Mouse (Mus musculus) hindbrain, embryonic 16.5 days (tissue): ENCODE data around the gene Col24a1. TPM values are rescaled to one million over a fixed set of nuclear protein-coding genes. Genes with fewer than 3 reads are reported as not detected.
A peak's percentile ranks its signal among the peaks of the same experiment; 100 is the strongest.

Source experiments
- ATAC-seq: fragments of 200-750 bp; cut with Nextera tagmentation; 2 replicates; pipeline ENCODE4 v1.8.0; 2017; ENCODE audit warnings: moderate TSS enrichment, moderate library complexity
- H3K27ac ChIP-seq: fragments of 300-500 bp; sonication (generic); 2 replicates; pipeline ENCODE4 v1.5.1; 2014; ENCODE audit warnings: low read depth, mild to moderate bottlenecking, control low read depth, low read length, moderate library complexity
- H3K27me3 ChIP-seq: fragments of 300-500 bp; sonication (generic); replicated peaks from 2 replicates; pipeline ENCODE4 v1.6.1; 2014; ENCODE audit warnings: low read length; ENCODE audit not compliant: control insufficient read depth, insufficient read depth
- H3K36me3 ChIP-seq: fragments of 300-500 bp; sonication (generic); 2 replicates; pipeline ENCODE4 v1.6.1; 2014; ENCODE audit warnings: mild to moderate bottlenecking, low read length, moderate library complexity, mixed read lengths; ENCODE audit not compliant: control insufficient read depth, insufficient read depth
- H3K4me1 ChIP-seq: fragments of 300-500 bp; sonication (generic); 2 replicates; pipeline ENCODE4 v1.6.1; 2014; ENCODE audit warnings: low read depth, low read length; ENCODE audit not compliant: control insufficient read depth, insufficient read depth
- H3K4me2 ChIP-seq: fragments of 300-500 bp; sonication (generic); 2 replicates; pipeline ENCODE4 v1.6.1; 2014; ENCODE audit warnings: mild to moderate bottlenecking, low read length, control low read depth, moderate library complexity
- H3K4me3 ChIP-seq: fragments of 300-500 bp; sonication (generic); 2 replicates; pipeline ENCODE4 v1.5.1; 2014; ENCODE audit warnings: mild to moderate bottlenecking, low read length, control low read depth, moderate library complexity
- H3K9ac ChIP-seq: fragments of 300-500 bp; sonication (generic); 2 replicates; pipeline ENCODE4 v1.6.1; 2014; ENCODE audit warnings: low read depth, mild to moderate bottlenecking, control low read depth, low read length, moderate library complexity
- H3K9me3 ChIP-seq: fragments of 300-500 bp; sonication (generic); 2 replicates; pipeline ENCODE4 v1.6.1; 2014; ENCODE audit warnings: mild to moderate bottlenecking, low read length, moderate library complexity; ENCODE audit not compliant: control insufficient read depth
- WGBS: fragments of 180-500 bp; shearing (Covaris S2); extraction: QIAGEN DNeasy Blood & Tissue Kit; methylation state at CpG from one replicate; pipeline ENCODE4 v1.1.7; 2014; 5-methylcytosine and 5-hydroxymethylcytosine counted together
- polyA plus RNA-seq: library from polyadenylated mRNA; unstranded; fragments of >200 nt; fragmentation: Nextera tagmentation; extraction: Ambion mirVana; gene quantifications from 2 replicates; pipeline ENCODE4 v1.2.1, GENCODE M21; 2015

The Col24a1 gene
- polyA plus RNA-seq, 1 experiment from 2014 or later, result 1.1 TPM

DNA sequence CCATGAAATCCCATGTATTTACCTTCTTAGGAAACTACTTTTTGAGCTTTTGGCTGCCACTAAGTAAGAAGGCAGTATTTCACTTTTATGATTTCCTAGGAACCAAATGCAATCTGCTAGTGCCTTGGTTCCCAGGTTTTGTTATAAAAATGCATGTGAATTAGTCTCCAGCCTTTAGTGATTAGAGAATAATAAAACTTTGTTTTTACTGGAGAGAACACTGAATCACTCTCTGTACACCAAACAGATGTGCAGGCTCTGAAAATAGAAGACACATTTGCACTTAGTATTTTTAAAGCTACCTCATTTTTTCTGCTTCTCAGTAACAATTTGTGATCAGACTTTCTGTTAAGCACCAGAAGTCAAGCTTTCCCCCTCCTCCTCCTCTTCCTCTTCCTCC is 94.2 kb downstream of the Col24a1 start:
- no peaks in the 10 kb centered on the region for H3K9me3 ChIP-seq
- ATAC-seq, result no peak
- H3K4me3 ChIP-seq, result no peak overlapping the region
- H3K27ac ChIP-seq, result no peak overlapping the region
- no peaks in the 10 kb centered on the region for H3K27me3 ChIP-seq
- no peak overlapping the region for H3K9ac ChIP-seq
- no peak overlapping the region for H3K4me2 ChIP-seq
- H3K36me3 ChIP-seq, result no peaks in the 10 kb centered on the region
- no peaks in the 10 kb centered on the region for H3K4me1 ChIP-seq

DNA sequence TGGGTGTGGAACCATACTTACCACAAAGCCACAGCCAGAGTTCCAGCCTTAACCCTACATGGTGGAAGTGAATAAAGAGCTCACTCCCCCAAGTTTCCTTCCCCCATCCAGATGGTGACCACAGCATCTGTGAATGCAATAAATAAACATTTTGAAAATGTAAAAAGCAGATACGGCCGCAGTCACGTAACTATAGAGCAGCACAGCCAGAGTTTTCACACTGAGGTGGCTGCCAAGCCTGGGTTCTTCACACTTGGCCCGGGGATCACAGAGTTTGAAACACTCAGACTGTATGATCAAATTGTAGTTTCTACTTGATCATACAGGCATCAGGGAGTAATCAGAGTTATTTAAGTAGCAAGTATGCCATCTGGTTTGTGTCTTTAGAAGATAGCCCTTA is 98.4 kb downstream of the Col24a1 start:
- H3K9me3 ChIP-seq, result no peaks in the 10 kb centered on the region
- H3K4me2 ChIP-seq, result no peak overlapping the region
- no peak overlapping the region for H3K4me3 ChIP-seq
- H3K27me3 ChIP-seq, result no peaks in the 10 kb centered on the region
- 96% methylated on average over 4 of the region's 4 CpGs for WGBS
- no peaks in the 10 kb centered on the region for H3K36me3 ChIP-seq
- no peak for ATAC-seq
- H3K27ac ChIP-seq, result no peak overlapping the region
- H3K9ac ChIP-seq, result no peak overlapping the region
- no peaks in the 10 kb centered on the region for H3K4me1 ChIP-seq

DNA sequence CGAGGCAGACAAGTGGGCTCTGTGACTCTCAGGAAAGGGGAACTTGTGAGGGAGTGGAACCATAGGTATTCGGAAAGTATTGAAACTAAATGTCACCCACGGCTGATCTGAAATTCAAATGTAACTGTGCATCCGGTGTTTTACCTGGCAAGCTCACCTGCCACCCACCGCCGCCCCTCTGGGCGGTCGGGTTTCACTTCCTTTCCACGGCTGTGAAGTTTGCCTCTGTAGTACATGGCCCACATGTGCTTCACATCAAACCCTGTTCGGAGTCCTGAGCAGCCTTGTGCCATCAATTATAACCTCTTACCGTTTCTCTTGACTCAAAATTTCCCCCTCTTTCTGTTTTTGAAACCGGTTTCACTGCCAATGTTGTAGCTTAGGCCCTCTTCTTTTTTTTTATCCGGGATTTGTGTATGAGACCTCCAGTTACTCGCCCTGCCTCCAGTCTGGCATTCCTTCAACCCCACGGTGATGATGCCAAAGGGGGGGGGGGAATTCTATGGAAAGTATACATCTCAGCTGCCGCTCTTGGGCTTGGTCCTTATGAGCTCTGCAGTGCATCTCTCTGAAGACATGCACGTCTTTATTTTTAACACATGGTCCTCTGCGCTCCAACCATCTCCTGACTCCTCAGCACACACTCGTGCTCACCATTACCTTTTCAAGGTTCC is 99.9 kb downstream of the Col24a1 start:
- whole genome bisulfite sequencing, result 84% methylated on average over 19 of the region's 19 CpGs
- no peak overlapping the region for H3K27ac ChIP-seq

DNA sequence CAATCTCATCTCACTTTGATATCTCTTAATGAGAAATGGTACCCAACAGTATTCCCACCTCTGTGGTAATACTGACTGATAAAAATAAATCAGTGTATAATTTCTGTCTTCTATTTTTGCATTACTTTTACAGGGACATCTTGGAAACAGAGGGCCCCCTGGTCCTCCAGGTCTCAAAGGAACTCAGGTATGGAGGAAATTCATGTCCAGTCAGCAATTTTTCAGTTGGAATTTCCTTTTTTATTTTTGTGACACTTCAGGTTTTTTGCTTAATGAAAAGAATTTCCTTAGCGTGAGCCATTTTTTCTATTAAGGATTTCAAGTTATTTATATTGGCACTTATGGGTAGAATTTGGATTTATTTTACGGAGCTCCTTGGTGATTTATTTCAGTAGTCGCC is 106.9 kb downstream of the Col24a1 start:
- H3K4me1 ChIP-seq, result no peaks in the 10 kb centered on the region; the same call in 1 of the 2 replicates
- H3K27ac ChIP-seq, result no peak overlapping the region
- H3K9me3 ChIP-seq, result no peaks in the 10 kb centered on the region
- H3K9ac ChIP-seq, result no peak overlapping the region
- 93% methylated on average over 3 of the region's 3 CpGs for WGBS
- no peak for ATAC-seq
- H3K4me2 ChIP-seq, result no peak overlapping the region
- no peaks in the 10 kb centered on the region for H3K36me3 ChIP-seq
- no peak overlapping the region for H3K4me3 ChIP-seq
- no peaks in the 10 kb centered on the region for H3K27me3 ChIP-seq

More for the DNA sequence above, 99.9 kb downstream of the Col24a1 start:
- Histone ChIP-seq H3K36me3 (no peaks in the 10 kb centered on the region), H3K9ac (no peak overlapping the region), H3K4me2 (no peak overlapping the region), H3K4me3 (no peak overlapping the region), H3K4me1 (no peaks in the 10 kb centered on the region), H3K27me3 (no peaks in the 10 kb centered on the region), H3K9me3 (no peaks in the 10 kb centered on the region)
- ATAC-seq, result no peak

DNA sequence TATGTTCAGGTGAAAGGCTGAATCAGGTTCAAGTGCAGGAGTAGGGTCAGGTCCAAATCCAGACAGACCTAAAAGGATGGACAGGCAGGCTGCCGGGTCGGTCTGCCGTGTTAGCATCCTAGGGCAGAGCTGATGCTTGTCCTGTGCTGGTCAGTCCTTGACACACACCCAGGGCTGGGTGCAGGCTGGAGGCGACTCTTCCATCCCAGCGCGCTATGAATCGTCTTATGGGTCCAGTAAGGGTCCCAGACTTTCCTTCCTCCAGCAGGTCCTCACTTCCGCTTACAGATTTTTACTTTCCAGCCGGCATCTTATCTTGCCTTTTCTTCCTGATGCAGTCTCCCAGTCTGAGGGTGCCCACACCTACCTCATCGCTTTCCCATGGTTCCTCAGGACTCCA is 110.0 kb downstream of the Col24a1 start:
- H3K27me3 ChIP-seq, result no peaks in the 10 kb centered on the region
- WGBS, result 92% methylated on average over 10 of the region's 10 CpGs
- no peaks in the 10 kb centered on the region for H3K9me3 ChIP-seq
- no peaks in the 10 kb centered on the region; the same call in 1 of the 2 replicates for H3K4me1 ChIP-seq
- ATAC-seq, result no peak
- H3K4me3 ChIP-seq, result peak overlapping the region; percentile 31
- no peaks in the 10 kb centered on the region for H3K36me3 ChIP-seq
- no peak overlapping the region for H3K9ac ChIP-seq
- no peak overlapping the region for H3K27ac ChIP-seq
- peak overlapping the region; percentile 58 for H3K4me2 ChIP-seq

DNA sequence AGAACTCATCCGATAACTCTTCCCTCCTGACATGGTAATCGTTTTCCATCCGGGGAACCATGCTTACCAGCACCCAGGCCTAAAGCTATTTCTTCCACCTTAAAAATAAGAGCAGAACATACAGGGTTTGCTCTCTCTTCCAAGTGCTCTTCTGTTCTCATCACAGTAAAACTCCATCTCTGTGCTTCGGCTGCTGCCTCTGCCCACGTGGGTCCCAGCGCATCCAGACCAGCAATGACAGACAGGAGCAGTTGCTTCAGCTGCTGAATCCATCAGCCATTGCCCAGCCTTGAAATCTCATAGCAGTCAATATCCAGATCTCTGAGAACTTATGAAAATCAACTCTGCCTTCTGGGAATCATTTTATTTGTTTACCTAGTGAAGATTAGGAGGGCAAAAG is 110.7 kb downstream of the Col24a1 start:
- Histone ChIP-seq H3K9ac (no peak overlapping the region), H3K27ac (no peak overlapping the region), H3K9me3 (no peaks in the 10 kb centered on the region), H3K27me3 (no peaks in the 10 kb centered on the region), H3K36me3 (no peaks in the 10 kb centered on the region), H3K4me2 (peak overlapping the region; percentile 58), H3K4me1 (no peaks in the 10 kb centered on the region; the same call in 1 of the 2 replicates), H3K4me3 (peak overlapping the region; percentile 31)
- 34% methylated on average over 6 of the region's 6 CpGs for WGBS
- ATAC-seq, result peak; percentile 72

DNA sequence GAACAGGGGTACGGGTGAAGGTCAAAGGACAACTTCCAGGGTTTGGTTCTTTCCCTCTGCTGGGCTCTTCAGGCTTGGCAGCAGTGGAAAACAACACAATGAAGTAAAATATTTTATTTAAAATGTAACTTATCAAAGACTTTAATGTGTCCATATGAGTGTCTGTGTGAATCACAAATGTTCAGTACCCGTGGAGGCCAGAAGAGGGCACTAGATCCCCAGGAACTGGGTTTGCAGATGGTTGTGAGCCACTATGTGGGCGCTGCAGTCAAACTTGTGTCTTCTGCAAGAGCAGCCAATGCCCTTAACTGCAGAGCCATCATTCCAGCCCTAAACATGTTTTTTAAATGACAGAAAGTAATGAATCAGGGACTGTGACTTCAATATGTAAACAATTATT is 115.8 kb downstream of the Col24a1 start:
- no peaks in the 10 kb centered on the region for H3K36me3 ChIP-seq
- WGBS, result 70% methylated on average over 3 of the region's 3 CpGs
- H3K4me1 ChIP-seq, result no peaks in the 10 kb centered on the region
- H3K27me3 ChIP-seq, result no peaks in the 10 kb centered on the region
- no peak overlapping the region for H3K4me3 ChIP-seq
- H3K9me3 ChIP-seq, result no peaks in the 10 kb centered on the region
- H3K9ac ChIP-seq, result no peak overlapping the region
- no peak for ATAC-seq
- no peak overlapping the region for H3K4me2 ChIP-seq
- no peak overlapping the region for H3K27ac ChIP-seq

DNA sequence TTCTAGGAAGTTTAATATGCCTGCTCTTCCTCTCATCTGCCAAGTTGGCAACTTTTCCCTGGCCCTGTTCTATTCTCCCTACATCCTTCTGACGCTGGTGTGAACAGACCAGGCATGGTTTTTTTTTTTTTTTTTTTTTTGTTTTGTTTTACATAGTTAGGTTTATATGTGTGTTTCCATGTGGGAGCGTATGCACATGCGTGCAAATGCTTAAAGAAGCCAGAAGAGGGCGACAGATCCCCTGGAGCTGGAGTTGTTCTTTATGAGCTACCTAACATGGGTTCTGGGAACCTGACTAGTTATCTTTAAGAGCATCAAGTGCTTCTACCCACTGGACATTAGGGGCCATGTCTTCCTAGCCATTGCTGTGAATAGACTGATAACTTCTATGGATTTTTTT is 119.9 kb downstream of the Col24a1 start:
- Histone ChIP-seq H3K27ac (no peak overlapping the region), H3K36me3 (no peaks in the 10 kb centered on the region), H3K4me3 (no peak overlapping the region), H3K9ac (no peak overlapping the region), H3K27me3 (no peaks in the 10 kb centered on the region), H3K4me2 (no peak overlapping the region), H3K4me1 (no peaks in the 10 kb centered on the region), H3K9me3 (no peaks in the 10 kb centered on the region)
- no peak for ATAC-seq
- WGBS, result 37% methylated on average over 4 of the region's 4 CpGs

DNA sequence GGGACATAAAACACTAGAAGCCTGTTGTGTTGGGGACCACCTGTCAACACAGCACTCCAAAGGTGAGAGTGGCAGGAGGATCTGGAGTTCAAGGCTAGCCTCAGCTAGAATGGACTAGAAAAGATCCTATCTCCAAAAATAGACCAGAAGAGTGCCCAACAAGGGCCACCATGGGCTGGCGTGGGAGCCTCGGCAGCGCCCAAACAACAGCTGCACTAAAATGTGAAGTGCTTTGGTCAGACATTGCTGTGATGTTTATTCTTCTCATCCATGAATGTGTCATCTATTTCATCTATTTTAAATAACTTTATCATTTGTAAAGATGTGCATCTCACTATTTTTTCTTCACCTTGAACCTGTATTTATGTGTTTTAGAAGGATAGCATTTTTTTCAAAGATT is 122.1 kb downstream of the Col24a1 start:
- H3K27ac ChIP-seq, result no peak overlapping the region
- H3K4me2 ChIP-seq, result no peak overlapping the region
- 98% methylated on average over 3 of the region's 3 CpGs for WGBS
- ATAC-seq, result no peak
- H3K36me3 ChIP-seq, result no peaks in the 10 kb centered on the region
- H3K9ac ChIP-seq, result no peak overlapping the region
- H3K9me3 ChIP-seq, result no peaks in the 10 kb centered on the region
- no peaks in the 10 kb centered on the region for H3K27me3 ChIP-seq
- no peak overlapping the region for H3K4me3 ChIP-seq
- H3K4me1 ChIP-seq, result no peaks in the 10 kb centered on the region

DNA sequence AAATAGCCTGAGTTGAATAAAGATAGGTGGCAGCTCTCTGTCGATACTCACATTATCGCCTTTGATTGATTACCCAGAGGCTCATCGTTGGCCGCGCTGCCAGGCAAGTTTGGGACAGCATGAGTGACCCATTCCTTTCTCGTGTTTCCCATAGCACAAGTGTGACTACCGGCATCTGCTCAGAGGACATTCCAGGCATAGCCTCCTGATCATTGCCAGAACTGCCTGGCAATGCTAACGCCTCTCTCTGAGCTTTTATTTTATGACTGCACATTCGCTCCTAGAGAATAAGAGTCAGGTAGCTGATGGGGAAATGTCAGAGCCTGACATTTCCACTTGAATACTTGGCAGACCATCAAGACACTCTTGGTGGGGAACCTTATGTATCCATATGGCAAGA is 125.5 kb downstream of the Col24a1 start:
- no peak overlapping the region for H3K4me2 ChIP-seq
- no peak for ATAC-seq
- no peak overlapping the region for H3K4me3 ChIP-seq
- H3K36me3 ChIP-seq, result no peaks in the 10 kb centered on the region
- H3K9me3 ChIP-seq, result no peaks in the 10 kb centered on the region
- no peaks in the 10 kb centered on the region for H3K27me3 ChIP-seq
- WGBS, result 82% methylated on average over 9 of the region's 9 CpGs
- H3K4me1 ChIP-seq, result no peaks in the 10 kb centered on the region
- H3K27ac ChIP-seq, result no peak overlapping the region
- no peak overlapping the region for H3K9ac ChIP-seq
